Mouse (Mus musculus): ENCODE results near the gene Spata19.

Spata19 gene

DNA sequence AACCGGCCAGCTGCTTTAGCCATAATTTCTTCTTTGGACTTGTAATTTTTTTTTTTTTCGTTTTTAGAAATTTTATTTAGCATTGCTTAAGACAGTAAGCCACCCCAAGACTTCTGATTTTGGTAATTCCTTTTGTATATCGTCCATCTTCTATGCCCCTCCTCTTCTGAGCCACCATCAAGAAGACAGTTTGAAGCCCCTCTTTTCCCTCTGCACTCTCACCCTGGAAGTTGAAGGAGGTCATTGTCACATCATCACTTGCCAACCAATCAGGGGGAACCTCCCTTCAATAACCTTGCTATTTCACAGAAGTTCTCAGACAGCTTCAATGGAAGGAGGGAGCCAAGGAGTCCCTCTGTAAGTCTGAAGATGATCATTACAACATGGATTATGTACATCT, at the start of gene Spata19:
Spata19 (plus strand) TSS at position 301 of the 400 bp plus-strand sequence.
- DNase-seq, result no peak

DNA sequence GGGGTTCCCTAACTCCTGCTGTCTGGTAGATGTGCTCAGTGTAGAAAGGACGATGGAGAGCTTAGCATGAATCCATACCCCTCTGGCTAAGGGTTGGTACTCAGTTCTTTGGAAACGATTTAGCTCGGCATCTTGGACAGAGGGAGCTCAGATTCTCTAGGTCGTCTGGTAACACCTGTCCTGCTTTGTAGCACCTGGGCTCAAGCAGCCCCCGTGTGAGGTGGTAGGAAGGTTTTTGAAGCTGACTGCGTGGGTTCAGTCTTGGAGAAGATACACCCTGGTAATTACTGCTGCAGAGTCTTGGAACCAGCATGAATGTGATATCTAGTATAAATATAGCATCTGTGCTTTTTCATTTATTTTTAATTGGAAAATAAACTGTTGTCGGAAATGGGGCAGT, 43.5 kb upstream of the Spata19 start:
- no peak for DNase-seq

DNA sequence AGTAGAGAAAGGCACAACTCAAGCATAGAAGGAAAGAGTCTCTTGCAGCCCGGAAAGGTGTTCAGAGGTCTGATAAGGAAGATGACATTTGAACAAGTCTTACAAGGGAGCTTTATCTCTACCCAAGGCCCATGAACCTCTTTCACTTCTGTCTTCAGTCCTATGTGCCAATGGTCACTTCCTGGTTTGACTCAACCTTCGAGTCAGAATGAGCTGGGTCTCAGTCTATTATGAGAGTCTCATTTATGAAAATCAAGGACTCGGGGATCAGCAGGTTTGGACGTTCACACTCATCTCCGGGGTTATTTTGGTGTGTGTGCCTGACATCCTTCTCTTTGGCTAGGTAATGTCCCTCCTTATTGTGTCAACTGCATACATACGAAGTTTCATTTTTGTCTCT, 38.7 kb upstream of the Spata19 start:
- DNase-seq, result no peak

DNA sequence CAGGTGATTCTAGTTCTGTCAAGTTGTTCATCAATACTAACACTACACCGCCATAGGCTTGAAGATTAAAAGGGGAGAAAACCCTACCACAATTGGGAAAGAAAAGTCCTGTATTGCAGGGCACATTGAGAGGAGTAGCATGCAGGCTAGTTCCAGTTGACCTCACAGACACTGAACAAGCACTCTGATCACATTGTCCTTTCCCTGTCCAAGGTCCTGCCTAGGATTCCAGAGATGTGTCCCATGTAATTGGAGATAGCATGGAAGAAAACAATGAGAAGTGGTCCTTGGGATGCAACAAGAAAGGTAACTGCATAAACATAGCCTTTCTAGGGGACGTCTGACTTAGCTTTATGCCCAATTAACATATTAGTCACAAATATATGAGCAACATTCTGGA, 29.4 kb upstream of the Spata19 start:
- DNase-seq, result no peak

DNA sequence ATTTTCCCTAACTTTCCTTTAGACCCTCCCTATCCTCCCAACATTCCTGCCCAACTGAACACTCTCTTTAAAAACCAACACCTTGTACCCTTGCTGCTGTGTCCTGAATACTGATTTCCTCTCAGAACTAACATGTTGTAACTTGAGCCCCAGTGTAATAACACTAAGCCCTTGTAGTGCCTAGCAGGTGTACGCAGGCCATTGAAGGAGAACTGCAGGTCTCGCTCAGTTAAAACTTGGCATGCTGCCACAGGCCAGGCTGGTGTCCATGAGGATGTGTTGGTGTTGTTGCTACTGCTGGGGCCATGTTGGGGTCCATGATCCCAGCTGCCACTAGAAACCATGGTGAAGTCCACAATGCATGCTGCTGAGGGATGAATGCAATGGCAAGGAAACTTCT, 27.5 kb upstream of the Spata19 start:
- peak in 1 of 2 experiments; percentile 35 for DNase-seq

DNA sequence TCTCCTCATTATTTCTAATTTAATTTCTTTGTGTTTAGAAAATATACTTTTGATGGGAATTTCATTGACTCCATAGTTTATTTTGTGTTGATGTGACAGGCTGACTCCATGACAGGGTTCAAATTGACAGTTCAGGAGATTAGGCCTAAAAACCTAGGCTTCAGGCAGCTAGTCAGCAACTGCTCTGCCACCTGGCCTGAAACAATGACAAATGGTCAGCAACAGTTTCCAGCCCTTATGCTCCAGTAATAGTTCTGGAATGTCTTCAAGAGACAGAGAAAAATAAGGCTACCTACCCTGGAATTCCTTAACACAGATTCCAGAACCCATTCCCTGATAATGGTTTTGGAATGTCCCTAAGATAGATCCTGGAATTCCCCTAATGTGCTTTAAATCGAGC, 20.9 kb upstream of the Spata19 start:
- peak in 1 of 2 experiments; percentile 54 for DNase-seq

DNA sequence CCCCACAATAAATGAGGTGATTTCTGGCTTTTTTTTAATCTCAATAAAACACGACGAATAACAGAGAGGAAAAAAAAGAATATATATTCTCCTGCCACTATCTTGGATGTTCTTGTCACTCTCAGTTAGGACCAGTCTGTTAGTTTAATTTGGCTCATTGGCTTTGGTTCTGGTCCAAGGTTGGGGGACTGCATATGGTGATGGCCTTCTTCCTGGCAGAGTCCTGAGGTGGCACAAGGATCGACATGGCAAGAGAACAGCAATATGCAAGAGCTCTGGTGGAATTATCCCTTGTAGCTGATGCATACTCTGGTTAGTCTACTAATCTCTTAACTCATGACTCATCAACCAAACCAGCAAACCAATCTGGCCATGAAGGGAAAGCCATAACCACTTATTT, 9.6 kb upstream of the Spata19 start:
- DNase-seq, result peak; percentile 85 to 92

DNA sequence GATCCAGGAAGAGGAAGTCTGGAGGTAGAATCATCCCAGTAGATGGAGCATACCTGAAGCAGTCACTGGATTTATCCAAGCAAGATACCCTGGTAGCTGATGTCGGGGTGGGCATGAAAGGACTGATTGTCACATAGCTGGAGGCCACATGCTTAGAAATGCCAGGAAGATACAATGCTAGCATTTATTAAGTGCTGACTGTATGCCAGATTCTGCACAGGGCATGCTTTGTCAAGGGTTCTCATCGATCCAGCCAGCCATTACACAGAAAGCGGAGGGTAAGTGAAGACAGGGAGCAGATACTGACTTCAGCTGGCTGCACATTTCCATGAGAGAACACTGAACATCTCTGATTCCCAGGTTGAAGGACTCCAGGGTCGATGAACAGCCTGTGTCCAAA, 4.6 kb downstream of the Spata19 start:
- no peak for DNase-seq

DNA sequence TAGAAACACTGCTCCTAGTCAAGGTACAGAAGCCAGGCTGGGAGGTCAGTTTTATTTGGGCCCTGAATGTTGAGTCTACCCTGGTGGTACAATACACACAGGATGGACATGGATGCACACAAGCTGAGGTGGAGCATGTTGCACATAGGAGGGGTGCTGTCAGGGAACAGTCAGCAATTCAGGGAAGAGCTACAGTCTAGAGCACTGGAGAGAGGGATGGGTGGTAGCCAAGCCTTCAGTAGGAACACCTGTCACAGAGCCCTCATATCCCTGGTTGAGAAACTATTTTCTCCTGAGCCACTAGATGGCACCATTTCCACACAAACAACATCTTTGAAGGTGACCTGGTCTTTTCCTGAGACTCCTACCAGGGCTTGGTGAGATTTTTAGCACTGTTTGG, 13.1 kb downstream of the Spata19 start:
- peak; percentile 81 to 87 for DNase-seq

DNA sequence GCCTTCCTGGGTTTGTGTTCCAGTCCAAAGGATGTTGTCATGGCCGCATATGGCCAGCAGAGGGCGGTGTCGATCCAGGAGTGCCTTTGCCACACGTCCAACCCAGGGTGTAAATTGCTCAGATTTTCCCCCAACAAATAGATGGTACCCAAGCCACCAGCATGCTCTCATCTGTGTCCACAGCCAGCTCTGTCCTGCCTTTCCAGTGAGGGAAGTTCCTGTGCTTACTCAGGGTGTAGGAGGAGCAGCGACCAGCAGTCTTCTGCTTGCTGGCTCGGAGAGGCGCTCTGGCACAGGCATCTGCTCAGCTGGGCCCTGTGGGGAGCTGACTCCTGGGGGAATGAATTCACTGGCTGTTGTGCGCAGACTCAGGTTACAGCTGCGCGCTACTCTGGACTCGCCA, 17.5 kb downstream of the Spata19 start:
- DNase-seq, result peak; percentile 90

DNA sequence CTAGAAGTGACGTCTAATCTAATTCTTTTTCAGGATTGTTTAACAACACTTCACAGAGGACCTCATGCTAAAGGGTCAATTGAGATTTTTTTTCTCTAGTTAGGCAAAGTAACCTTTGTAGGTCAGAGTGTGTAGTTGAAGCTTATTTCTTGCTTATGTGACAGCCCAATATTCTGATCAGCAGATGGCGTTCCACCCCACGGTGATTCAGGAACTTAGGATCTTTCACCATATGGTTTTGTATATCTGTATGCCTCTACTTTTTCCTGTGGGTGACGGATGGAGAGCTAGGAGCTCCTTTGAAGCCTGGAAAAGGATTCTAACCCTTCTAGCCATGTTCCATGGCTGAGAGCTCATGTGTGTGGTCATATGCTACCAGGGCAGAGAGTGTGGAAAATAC, 27.9 kb downstream of the Spata19 start:
- DNase-seq, result peak in 1 of 2 experiments; percentile 24

DNA sequence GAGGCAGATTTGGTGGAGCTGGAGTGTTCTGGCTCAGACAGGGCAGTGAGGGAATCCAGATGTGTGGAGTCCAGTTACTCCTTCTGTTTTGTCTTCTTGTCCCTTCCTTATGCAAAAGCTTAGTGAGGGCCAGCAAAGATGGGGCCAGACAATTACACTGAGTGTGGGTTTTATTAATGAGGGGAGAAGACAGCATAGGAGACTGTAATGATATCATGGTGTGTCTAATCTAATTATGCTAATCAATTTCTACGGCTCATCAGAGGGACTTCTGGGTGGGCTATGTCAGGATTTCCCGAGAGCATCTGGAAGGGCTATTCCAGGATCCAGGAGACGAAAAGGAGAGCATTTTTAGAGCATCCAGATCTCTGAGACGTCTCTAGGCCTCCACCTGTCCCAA, 32.0 kb downstream of the Spata19 start:
- peak in 1 of 2 experiments; percentile 0 for DNase-seq

DNA sequence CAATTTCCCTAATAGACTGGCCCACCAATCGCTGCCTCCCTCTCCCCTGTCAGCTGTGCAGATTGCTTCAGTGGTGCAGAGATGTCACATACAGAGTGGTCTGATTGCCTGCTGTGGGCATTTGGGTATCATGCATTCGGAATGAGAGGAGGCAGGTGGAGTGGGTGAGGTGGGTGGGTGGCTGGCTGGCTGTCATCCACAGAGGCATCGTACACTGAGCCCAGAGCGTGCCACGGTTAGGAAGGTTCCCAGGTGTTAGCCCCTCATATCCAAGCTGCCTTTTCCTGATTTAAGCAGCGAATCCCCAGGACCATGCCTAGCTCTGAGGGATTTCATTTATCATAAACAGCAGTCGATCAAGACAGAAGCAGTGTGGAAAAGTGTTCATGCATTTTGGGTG, 36.7 kb downstream of the Spata19 start:
- DNase-seq, result peak in 1 of 2 experiments; percentile 19

DNA sequence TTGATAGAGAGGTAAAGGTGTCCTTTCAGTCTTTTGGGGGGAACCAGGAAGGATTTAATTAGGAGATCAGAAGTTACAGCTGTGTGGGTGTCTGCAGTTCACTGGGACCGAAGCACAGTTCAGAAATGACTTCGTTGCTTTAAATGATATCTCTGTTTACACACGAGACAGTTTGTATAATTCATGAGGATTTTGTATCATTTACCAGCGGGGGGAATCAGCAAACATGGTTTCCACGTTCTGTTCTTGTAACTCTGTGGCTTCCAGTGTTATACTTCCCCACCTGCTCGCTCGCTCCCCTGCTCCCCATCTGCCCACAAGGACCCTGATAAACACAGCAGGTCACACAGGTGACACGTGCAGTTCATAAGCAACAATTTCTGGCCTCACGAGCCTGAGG, 39.3 kb downstream of the Spata19 start:
- DNase-seq, result no peak

DNA sequence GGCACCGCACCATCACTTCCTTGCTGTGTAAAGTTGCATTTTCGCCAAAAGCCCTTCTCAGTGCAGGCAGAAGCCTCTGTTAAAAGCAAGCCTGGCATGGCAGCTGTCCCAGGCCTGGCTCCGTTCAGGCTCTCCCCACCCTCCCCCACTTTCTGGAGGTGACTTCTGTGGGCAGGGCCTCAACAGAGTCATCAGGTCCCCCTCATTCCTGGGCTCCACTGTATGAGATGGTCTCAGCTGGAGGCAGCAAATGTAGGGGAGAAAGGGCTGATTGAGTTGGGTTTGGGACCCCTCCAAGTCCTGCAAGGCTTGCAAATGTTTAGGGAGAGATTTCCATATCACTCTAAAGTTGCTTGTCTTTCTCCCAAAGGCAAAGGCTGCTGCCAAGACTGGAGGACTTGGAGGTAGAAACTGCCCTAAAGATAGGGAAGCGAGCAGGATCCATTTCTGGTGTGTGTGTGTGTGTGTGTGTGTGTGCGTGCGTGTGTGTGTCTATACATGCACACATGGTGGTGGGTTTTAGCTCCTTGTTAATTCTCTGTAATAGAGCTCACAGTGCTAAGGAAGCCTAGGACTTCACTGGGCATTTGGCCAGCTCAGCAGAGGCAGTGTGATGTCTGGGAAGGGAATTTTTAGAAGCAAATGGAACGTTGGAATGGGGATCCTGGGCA, 40.9 kb downstream of the Spata19 start:
- peak; percentile 64 to 66 for DNase-seq

DNA sequence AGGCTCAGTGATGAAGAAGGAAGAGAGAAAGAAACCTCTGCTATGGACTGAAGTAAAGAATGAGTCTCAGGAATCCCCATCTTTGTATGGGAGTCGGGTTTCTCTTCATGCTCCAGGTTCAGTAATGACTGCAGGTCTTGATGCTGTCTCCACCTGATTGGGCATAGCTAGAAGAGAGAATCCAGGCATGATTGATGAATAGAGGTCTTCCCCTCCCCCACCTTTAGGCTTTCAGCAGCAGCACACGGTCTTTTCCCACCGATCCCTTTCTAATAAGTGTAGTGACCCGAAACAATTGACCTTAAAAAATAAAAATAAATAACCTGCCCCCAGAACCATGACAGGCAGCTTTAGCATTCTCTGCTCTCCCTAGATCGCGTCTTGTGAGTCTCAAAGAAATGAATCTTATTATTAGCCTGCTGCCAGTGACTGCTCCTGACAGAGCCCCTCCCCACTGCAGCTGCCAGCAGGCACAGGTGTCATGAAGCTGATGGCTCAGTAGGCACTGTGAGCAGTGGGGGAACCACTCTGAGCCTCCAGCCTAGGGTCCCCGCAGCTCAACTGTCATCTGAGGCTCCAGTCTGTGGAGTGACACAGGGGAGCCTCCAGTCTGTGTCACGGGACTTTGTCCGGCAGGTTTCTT, 53.3 kb downstream of the Spata19 start:
- no peak for DNase-seq
